Mouse (Mus musculus) C2C12 (cell line): ENCODE measurements around the gene Ift57.

Experiments used
- CEBPB ChIP-seq: IDR thresholded peaks from one replicate; pipeline ENCODE4 v1.6.1; 2011; ENCODE audit warnings: low read depth, mild to moderate bottlenecking, control low read depth, moderate library complexity
- CTCF ChIP-seq: IDR thresholded peaks from one replicate; pipeline ENCODE4 v1.5.1; 2011; ENCODE audit not compliant: control insufficient read depth, insufficient read depth, insufficient read length
- FOSL1 ChIP-seq: IDR thresholded peaks from one replicate; pipeline ENCODE4 v1.8.0; 2011; ENCODE audit warnings: mild to moderate bottlenecking, low read length; ENCODE audit not compliant: poor library complexity, insufficient read depth, severe bottlenecking
- MYOD1 ChIP-seq: IDR thresholded peaks from one replicate; pipeline ENCODE4 v1.6.1; 2011; ENCODE audit warnings: low read depth; ENCODE audit not compliant: control insufficient read depth, insufficient read length

- TF ChIP-seq CTCF (no peak), CEBPB (no peak), FOSL1 (no peak), MYOD1 (no peak)
These were observed 41.0 kb upstream of the Ift57 start for GRCm38 (mm10) chr16:49658029-49658428.
